Mouse (Mus musculus) testis, adult 2 months (tissue): ENCODE data around the gene Pitpnc1. TPM values are rescaled to one million over a fixed set of nuclear protein-coding genes. Genes with fewer than 3 reads are reported as not detected.

Experiments used
- H3K27ac ChIP-seq: fragments of 200-500 bp; 2 replicates; pipeline ENCODE4 v1.5.1; 2012; ENCODE audit warnings: low read depth, low read length; ENCODE audit not compliant: control insufficient read depth, insufficient read depth
- H3K27me3 ChIP-seq: fragments of 200-500 bp; 2 replicates; pipeline ENCODE4 v1.6.1; 2012; ENCODE audit warnings: mild to moderate bottlenecking, low read length, moderate library complexity; ENCODE audit not compliant: control insufficient read depth, insufficient read depth
- H3K36me3 ChIP-seq: fragments of 200-500 bp; 2 replicates; pipeline ENCODE4 v1.6.1; 2012; ENCODE audit warnings: mild to moderate bottlenecking, low read length; ENCODE audit not compliant: control insufficient read depth, insufficient read depth
- H3K4me1 ChIP-seq: fragments of 200-500 bp; 2 replicates; pipeline ENCODE4 v1.6.1; 2012; ENCODE audit warnings: low read length; ENCODE audit not compliant: control insufficient read depth, insufficient read depth
- H3K4me3 ChIP-seq: fragments of 200-500 bp; 2 replicates; pipeline ENCODE4 v1.5.1; 2012; ENCODE audit warnings: low read depth, mild to moderate bottlenecking, low read length, moderate library complexity, mixed read lengths; ENCODE audit not compliant: control insufficient read depth
- CTCF ChIP-seq: fragments of 200-500 bp; IDR thresholded peaks from 2 replicates; pipeline ENCODE4 v1.5.1; 2012; ENCODE audit warnings: low read depth, mild to moderate bottlenecking, inconsistent platforms, low read length, moderate library complexity; ENCODE audit not compliant: control insufficient read depth, insufficient read depth, insufficient replicate concordance
- POLR2A ChIP-seq: fragments of 200-500 bp; IDR thresholded peaks from 2 replicates; pipeline ENCODE4 v1.6.1; 2012; ENCODE audit warnings: low read depth, mild to moderate bottlenecking, inconsistent platforms, low read length, moderate library complexity; ENCODE audit not compliant: control insufficient read depth
- polyA plus RNA-seq: library from polyadenylated mRNA; depleted of rRNA; stranded (reverse); fragments of >200 nt; gene quantifications from 2 replicates; pipeline ENCODE4 v1.2.3, GENCODE M21; 2012

Pitpnc1 gene
- polyA plus RNA-seq, 1 experiment, result 1.5 TPM

DNA sequence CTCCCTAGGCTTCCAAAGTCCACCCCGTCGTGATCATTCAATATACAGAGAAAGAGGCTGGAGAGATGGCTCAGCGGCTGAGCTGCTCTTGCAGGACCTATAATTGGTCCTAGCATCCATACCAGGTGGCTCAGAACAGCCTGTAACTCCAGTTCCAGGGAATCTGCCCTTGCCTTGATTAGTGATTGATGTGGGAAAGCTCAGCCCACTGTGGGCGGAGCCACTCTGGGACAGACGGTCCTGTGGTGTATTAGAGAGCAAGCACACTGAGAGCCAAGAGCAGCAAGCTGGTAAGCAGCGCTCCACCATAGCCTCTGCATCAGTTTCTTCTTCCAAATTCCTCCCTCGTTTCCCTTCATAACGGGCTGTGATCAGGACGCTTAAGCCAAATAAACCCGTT lies 150.6 kb downstream of the Pitpnc1 start:
- Histone ChIP-seq H3K27ac (no peak overlapping the region), H3K27me3 (no peaks in the 10 kb centered on the region), H3K36me3 (no peaks in the 10 kb centered on the region), H3K4me3 (no peak overlapping the region), H3K4me1 (no peaks in the 10 kb centered on the region; the same call in 1 of the 2 replicates)
- TF ChIP-seq CTCF (no peak), POLR2A (no peak; the same call in 1 of the 2 replicates)

DNA sequence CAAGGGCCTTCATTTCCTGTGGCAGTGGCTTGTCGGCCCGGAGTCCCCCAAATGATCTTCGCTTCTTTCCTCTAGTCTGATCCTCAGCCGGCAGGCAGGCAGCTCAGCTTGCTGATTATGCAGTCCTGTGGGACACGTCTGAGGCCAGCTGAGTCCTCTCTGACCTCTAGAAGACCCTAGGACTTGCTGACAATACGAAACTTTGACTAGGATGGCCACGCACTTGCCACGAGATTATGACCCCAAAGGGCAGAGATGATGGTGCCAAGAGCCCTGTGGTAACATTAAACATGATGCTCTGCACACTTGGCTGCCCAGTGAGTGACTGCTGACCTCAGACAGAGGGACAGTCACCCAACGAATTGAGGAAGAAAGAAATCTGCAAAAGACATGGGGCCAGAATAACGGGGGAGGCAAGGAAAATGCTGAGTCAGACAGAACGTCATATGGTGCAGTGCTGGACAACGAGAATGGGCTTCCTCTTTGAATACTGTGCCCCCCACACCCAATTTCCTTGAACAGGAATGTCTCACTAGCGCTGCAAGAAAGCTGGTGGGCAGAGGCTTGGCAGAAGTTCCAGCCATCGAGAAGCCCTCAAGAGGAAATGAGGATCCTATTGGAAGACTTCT lies 152.7 kb downstream of the Pitpnc1 start:
- Histone ChIP-seq H3K4me3 (no peak overlapping the region), H3K27ac (no peak overlapping the region), H3K27me3 (no peaks in the 10 kb centered on the region), H3K4me1 (no peaks in the 10 kb centered on the region; the same call in 1 of the 2 replicates), H3K36me3 (no peaks in the 10 kb centered on the region)
- TF ChIP-seq CTCF (no peak), POLR2A (no peak)

DNA sequence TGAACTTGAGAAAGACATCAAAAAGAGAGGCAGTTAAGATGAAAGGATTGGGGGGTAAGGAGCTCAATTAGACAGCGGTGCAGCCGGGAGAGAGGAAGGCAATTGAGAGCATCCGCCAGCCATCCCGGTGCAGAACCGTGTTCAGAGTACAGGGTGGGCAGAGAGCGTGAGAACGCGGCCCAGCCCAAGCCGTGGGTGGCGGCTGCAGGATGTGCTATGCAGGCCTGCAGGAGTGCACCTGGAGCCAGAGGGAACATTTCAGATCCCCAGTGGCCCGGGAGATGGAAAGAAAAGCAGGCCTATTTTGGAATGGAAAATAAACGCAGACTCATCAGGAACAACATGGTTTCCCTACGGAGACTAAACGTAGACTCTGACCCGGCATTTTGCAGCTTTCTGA lies 155.0 kb downstream of the Pitpnc1 start:
- no peaks in the 10 kb centered on the region; the same call in 1 of the 2 replicates for H3K4me1 ChIP-seq
- no peak overlapping the region for H3K27ac ChIP-seq
- H3K36me3 ChIP-seq, result no peaks in the 10 kb centered on the region
- TF ChIP-seq POLR2A, result no peak
- no peak for TF ChIP-seq CTCF
- H3K4me3 ChIP-seq, result no peak overlapping the region
- no peaks in the 10 kb centered on the region for H3K27me3 ChIP-seq

DNA sequence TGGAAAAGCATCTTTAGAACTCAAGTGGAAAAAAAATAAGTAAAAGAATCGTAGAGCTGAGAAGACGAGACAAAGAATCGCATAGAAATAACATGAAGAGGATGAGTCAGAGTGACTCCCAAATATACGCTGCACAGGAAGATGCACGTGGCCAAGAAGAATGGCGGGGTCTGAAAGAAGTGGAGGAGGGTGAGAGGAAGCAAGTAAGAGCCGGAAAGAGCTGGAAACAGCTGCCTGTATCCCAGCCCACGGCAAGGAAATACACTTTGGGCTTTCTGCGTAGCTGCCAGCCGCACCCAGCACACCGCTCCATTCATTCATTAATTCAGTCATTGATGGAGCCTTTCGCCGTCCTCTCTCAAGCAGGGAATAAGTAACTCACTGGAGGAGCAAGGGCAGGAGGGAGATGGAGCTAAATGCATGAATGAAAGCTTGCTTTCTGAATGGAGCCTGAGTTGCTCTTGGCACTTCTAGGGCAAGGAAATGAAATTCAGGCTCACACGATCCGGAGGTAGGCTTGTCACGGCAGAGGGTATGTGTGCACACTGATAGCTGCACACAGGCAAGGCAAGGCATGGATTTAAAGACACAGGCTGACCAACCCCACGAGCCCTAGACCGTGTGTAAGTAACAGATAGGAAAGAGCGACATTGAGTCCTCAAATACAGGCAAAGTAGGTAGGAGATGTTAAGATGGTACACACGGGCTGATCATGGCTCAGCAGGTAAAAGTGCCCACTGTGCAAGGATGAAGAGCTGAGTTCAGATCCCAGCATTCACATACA lies 160.0 kb downstream of the Pitpnc1 start:
- Histone ChIP-seq H3K4me3 (no peak overlapping the region), H3K4me1 (no peaks in the 10 kb centered on the region), H3K27me3 (no peaks in the 10 kb centered on the region), H3K36me3 (no peaks in the 10 kb centered on the region), H3K27ac (no peak overlapping the region)
- TF ChIP-seq POLR2A, result no peak
- no peak for TF ChIP-seq CTCF

DNA sequence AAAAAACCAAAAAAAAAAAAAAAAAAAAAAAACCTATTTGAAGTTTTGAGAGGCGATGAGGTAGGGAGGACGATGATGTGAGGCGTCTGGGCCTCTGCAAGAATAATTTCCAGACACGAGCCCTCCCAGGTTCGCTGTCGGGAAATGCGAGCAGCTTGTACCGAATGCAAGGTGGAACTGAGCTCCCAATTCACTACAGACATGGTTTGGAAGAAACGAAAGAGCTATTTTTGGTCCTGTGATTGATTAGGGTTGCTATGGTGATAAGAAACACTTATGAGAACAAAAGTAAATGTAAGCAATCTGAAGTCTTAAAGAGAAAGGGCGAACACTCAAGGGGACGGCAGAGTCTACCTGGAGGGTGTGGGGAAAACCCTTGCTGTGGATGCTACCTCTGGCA lies 164.3 kb downstream of the Pitpnc1 start:
- no peaks in the 10 kb centered on the region for H3K4me1 ChIP-seq
- H3K27ac ChIP-seq, result no peak overlapping the region
- TF ChIP-seq POLR2A (no peak), CTCF (no peak)
- no peak overlapping the region for H3K4me3 ChIP-seq
- no peaks in the 10 kb centered on the region for H3K27me3 ChIP-seq
- H3K36me3 ChIP-seq, result no peaks in the 10 kb centered on the region

DNA sequence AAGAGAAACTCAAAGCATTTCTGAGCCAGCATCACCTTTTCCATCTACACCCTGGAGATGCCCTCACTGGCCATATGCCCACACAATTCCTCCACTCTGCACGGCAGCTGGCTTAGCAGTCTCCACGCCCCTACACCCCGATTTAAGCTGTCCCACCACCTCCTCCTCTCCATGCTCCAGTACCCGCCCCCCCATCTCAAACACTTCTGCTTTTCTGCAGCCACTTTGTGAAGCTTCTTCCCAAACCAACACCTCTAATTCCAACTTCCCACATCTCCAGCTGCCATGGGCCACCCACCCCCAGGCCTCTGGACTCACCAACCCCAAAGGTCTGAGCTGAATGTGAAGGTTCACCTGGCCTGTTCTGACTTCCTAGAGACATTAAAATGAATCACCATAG lies 168.4 kb downstream of the Pitpnc1 start:
- Histone ChIP-seq H3K27me3 (no peaks in the 10 kb centered on the region), H3K27ac (no peak overlapping the region), H3K36me3 (no peaks in the 10 kb centered on the region), H3K4me1 (no peaks in the 10 kb centered on the region), H3K4me3 (no peak overlapping the region)
- no peak for TF ChIP-seq POLR2A
- TF ChIP-seq CTCF, result no peak

DNA sequence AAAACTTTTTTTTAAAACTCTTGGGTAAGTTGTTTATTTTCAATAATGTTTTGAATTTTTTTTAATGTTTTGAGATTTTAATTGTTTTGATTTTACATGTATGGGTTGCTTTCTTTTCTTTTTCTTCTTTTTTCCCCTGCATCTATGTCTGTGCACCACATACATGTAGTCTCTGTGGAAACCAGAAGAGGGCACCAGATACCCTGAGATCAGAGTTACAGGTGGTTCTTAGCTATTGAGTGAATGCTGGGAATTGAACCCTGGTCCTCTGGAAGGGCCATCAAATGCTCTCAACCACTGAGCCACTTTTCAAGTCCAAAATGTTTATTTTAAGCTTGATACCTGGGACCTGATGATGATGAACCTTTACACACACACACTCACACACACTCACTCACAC lies 170.3 kb downstream of the Pitpnc1 start:
- no peaks in the 10 kb centered on the region for H3K36me3 ChIP-seq
- no peak overlapping the region for H3K4me3 ChIP-seq
- no peaks in the 10 kb centered on the region for H3K4me1 ChIP-seq
- no peak for TF ChIP-seq CTCF
- TF ChIP-seq POLR2A, result no peak
- H3K27me3 ChIP-seq, result no peaks in the 10 kb centered on the region
- H3K27ac ChIP-seq, result no peak overlapping the region
